Mouse (Mus musculus): ENCODE measurements around the gene Rcn3. TPM values are rescaled to one million over a fixed set of nuclear protein-coding genes. Genes with fewer than 3 reads are reported as not detected.
"Not testable (repeated sequence)": the region's sequence is repeated elsewhere in the genome, so short reads cannot be mapped to it uniquely, and the experiment has no call there.

Gene Rcn3
- total RNA-seq, 2 experiments from 2014 or later = 13.0 to 16.7 TPM

DNA sequence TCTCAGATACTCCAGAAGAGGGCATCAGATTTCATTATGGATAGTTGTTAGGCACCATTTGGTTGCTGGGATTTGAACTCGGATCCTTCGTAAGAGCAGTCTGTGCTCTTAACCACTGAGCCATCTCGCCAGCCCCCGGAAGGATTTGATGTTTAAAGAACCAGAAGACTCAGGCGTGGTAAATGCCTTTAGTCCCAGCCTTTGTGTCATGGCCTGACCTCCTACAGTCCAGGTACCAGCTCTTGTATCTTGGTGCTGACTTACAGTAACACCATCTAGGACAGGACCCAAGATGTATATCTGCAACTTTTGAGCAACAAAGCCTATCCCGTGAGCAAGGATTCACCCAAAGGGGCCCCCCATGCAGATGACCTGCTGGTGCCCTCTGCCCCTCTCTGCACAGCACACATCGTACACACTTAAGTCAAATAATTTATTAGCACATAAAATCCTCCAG is 33.2 kb upstream of the Rcn3 start:
- DNase-seq = no peak
- intact Hi-C loops (cut with DNase I) = no loop called here

GRCm38 (mm10) chr7:45124224-45125143 is 32.5 kb upstream of the Rcn3 start, which contains the start of gene Rps11:
Gene Rps11, minus strand, starts transcription at chr7:45124439.
- peak; percentile 99 for DNase-seq
- intact Hi-C loops (cut with DNase I) = no loop called here

DNA sequence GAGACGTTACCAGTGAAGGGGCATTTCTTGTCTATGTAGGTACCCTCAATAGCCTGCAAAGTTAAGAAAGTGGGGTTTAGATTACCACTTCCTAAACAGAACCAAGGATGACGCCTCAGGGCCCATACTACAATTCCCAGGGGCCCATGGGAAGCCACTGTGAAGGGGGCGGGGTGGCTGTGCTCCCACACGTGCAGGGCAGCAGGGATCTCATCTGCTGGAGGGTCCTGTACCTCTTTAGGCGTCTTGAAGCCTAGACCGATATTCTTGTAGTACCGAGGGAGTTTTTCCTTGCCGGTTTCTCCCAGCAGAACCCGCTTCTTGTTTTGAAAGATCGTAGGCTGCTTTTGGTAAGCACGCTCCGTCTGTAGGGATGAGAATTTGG is 31.2 kb upstream of the Rcn3 start:
- peak; percentile 48 for DNase-seq
- intact Hi-C loops (cut with DNase I) = no loop called here

GRCm38 (mm10) chr7:45122561-45123185 is 30.7 kb upstream of the Rcn3 start:
- no peak for DNase-seq
- intact Hi-C loops (cut with DNase I) = no loop called here

- intact Hi-C loops (cut with DNase I) = no loop called here
- no peak for DNase-seq
These were observed 29.9 kb upstream of the Rcn3 start for GRCm38 (mm10) chr7:45121966-45122365.

GRCm38 (mm10) chr7:45121404-45121803 is 29.4 kb upstream of the Rcn3 start:
- no peak for DNase-seq
- intact Hi-C loops (cut with DNase I) = no loop called here

DNA sequence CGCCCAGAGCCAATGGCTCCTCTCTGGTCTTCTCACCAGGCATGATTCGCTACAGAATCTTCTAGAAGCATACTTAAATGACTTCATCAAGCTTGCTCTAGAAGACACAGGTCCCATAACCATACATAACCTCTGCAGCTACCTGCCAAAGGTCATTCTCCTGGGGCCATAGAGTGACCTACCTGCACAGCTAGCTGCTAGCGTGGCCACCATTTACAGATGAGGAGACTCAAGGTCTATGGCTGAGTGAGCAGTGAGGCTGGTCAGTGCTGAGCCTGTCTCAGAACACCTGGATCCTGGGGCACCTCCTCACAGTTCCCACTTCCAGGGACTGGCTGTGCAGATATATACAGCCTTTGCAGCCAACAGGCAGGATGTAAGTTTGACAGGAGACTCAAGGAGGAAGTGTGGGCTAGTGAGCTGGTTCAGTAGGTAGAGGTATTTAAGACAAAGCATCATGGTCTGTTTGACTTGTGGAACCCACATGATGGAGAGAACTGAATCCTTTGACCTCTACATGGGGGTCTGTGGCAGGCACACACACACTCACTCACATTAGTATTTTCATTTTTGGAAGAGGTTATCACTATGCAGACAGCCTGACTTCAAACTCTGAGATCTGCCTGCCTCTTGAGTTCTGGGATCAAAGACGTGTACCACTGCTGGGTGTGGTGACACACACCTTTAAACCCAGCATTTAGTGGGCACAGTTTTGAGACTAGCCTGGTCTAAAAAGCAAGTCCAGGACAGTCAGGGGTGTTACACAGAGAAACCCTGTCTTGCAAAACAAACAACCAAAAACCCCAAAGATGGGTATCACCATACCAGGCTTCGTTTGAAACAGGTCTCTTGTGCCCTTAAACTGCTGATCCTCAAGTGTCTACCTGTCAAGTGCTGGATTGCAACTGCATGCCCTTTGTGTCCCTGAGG is 28.0 kb upstream of the Rcn3 start:
- intact Hi-C loops (cut with DNase I) = no loop called here

DNA sequence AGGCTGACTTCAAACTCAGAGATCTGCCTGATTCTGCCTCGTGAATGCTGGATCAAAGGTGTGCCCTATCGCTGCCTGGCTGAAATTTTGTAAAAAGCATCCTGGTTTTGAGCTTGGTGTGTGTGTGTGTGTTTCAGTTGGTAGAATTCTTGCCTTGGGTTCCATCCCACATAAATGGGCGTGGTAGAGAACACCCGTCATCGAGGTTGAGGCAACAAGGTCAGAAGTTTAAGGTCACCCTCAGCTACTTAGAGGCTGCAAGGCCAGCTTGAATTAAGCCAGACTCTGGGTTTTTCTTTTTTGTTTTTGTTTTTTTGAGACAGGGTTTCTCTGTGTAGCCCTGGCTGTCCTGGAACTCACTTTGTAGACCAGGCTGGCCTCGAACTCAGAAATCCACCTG is 26.3 kb upstream of the Rcn3 start:
- intact Hi-C loops (cut with DNase I) = no loop called here
- DNase-seq = no peak

More for the DNA sequence above, 28.0 kb upstream of the Rcn3 start:
- no peak for DNase-seq

DNA sequence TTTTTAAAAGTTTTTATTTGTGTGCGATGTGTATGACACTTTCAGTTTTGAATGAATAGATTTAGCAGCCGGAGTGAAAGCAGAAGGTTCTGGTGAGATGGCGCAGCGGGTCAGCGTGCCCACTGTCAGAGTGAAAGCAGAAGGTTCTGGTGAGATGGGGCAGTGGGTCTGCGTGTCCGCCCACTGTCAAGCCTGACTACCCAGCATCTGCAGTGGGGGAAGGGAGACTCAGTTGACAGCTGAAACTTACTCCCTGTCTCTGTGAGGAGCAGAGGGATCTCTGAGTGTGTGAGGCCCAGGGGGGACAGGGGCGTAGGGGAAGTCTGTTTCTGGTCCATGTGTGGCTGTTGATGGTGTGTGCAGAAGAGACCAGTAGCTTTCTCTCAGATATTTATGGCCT is 25.5 kb upstream of the Rcn3 start:
- DNase-seq = no peak
- intact Hi-C loops (cut with DNase I) = no loop called here

- intact Hi-C loops (cut with DNase I) = no loop called here
- DNase-seq = no peak
These were observed 21.5 kb upstream of the Rcn3 start for GRCm38 (mm10) chr7:45113476-45113875.

DNA sequence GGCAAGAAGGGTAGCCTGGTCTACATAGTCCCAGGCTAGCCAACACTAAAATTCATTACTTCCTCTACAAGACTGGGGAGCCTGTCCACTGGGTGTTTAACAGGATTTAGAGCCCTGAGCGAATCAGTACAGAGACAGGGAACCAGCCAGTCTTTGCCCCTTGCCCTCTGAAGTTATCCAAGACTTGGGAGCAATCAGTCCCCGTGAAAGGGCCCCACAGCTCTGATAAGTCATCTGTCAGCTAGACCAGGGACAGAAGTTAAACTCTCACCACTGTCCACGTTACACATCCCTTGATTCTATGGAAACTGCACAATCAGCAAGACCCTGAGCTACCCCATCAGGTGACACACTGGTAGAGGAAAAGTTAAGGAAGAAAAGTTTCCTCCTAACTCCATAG is 20.5 kb upstream of the Rcn3 start:
- intact Hi-C loops (cut with DNase I) = no loop called here
- no peak for DNase-seq

DNA sequence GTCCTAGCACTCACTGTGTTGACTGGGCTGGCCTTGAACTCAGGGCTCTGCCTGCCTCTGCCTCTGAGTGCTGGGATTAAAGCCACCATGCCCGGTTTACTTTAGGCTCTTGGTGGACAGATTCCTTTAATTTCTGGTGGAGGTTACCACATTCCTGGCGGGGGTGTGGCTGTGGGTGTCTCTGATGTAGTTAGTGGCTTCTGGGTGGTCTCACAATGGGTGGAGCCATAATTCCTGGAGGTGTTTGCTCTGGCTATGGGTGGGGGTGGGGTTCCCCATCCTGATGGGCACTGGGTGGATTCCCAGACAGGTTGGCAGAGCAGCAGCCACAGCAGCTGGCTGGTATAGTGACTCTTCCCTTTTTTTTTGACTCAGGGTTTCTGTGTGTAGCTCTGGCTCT is 19.9 kb upstream of the Rcn3 start:
- intact Hi-C loops (cut with DNase I) = no loop called here
- DNase-seq = no peak

DNA sequence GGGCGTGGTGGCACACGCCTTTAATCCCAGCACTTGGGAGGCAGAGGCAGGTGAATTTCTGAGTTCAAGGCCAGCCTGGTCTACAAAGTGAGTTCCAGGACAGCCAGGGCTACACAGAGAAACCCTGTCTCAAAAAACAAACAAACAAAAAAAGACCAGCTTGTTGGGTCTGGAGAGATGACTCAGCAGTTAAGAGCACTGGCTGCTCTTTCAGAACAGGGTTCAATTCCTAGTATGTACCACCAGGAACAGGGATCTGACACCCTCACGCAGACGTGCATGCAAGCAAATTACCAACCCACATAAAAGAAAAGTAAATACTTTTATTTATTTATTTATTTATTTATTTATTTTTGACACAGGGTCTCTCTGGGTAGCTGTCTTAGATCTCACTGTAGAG is 18.1 kb upstream of the Rcn3 start:
- intact Hi-C loops (cut with DNase I) = not testable (repeated sequence)

DNA sequence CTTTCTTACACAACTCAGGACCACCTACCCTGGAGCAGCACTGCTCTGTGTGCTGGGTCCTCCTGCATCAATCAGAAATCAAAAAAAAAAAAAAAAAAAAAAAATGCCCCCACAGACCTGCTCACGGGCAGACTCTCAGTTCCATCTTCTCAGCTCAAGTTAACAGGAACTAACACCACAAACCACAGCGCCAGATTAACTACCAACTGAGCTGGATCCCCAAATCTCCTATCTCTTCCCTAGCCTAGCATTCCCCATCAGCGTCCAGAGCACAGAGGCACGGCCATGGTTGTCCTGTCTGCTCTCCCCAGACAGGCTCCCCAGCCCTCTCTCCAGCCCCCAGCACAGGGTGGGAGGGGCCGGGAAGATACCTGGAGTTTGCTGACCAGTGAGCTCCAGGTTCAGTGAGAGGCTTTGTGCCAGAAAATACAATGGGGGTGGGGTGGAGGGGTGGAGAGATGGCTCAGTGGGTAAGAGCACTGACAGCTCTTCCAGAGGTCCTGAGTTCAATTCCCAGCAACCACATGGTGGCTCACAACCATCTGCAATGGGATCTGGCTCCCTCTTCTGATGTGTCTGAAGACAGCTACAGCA is 15.1 kb upstream of the Rcn3 start:
- DNase-seq = no peak
- intact Hi-C loops (cut with DNase I) = no loop called here

More for the DNA sequence above, 18.1 kb upstream of the Rcn3 start:
- DNase-seq = not testable (repeated sequence)

DNA sequence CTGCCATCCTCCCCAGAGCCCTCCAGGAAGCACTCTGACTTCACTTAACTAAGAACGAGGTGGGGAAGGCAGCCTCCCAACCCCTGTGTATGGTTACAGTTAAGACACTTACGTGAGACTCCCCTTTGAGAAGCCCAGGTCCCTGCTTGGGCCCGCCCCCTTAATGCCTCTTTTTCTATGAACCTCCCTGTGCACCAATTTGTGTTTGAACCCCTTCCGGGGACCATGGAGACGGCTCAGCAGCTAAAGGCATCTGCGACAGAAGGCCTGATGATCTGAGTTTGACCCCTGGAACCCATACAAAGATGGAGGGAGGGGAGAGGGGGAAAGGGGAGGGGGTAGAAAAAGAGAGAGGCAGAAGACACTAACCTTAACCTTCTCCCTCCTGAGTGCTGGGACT is 14.4 kb upstream of the Rcn3 start:
- intact Hi-C loops (cut with DNase I) = no loop called here
- DNase-seq = no peak

GRCm38 (mm10) chr7:45105491-45105890 is 13.5 kb upstream of the Rcn3 start:
- intact Hi-C loops (cut with DNase I) = no loop called here
- DNase-seq = no peak

DNA sequence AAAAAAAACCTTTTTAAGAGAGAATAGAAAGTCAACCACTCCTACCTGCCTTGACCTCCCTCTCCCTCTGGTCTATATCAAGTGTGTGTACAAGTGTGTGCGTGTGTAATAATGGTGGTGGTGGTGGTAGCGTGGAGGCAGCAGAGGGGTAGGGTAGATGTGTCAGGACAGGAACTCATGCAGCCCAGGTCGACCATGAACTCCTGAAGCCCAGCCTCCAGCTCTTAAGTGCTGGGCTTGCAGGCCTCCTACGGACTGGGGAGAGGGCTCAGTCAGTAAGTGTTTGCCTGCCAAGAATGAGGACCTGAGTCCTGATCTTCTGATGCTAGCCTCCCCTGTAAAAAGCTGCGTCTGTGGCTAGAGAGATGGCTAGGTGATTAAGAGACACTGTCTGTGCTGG is 12.9 kb upstream of the Rcn3 start:
- no peak for DNase-seq

DNA sequence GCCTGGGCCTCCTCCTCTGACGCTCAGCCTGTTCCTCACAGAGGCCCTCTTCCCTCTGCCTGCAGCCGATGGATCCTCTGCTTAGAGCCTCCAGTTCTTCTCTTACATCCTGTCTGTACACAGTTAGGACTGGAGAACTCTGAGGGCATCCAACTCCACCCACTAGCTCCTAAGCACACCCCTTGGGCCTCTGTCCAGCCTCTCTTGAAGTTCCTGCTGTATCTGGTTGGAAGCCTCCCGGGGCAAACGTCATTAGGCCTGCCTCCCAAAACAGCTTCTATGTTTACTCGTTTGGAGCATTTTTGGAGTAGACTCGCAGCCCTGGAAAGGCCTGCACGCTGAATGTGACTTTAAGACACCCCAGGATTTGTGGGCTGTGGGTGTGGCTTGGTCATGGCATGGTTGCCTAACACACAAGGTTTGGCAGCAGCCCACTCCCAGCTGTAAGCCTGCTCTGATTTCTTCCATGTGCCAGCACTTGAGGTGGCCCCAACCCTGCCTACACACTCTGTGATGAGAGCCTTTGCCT is 11.7 kb upstream of the Rcn3 start, which contains the start of gene Fcgrt:
Fcgrt (minus strand) TSS at position 200 of the 529 bp plus-strand sequence.
- peak; percentile 75 for DNase-seq

More for the DNA sequence above, 12.9 kb upstream of the Rcn3 start:
- intact Hi-C loops (cut with DNase I) = no loop called here

DNA sequence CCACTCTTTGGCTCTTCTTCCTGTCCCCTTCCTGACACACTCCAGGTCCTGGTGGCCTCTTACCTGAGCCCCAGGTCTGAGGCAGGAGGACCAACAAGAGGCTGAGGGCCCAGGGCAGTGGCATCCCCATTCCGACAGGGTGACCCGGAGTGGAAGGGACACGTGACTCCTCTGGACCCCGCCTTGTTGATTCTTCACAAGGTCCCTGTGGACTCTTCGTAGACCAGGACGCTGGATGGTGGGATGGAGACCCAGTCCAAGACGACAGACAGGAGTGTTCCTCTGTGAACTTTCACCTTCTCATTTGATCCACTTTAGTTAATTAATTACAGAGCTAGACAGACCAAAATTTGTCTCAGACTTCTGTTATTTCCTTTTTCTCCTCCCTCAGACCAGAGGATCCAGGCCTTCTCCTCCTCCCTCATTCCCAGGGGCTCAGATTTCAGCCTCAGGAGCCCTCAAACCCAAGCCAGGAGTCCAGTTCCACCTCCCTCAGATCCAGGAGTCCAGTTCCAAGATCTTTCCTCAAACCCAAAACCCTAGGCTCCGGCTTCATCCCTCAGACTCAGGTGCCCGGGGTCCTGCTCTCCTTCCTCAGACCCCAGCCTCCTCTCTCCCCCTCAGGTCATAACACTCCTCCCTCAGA is 11.0 kb upstream of the Rcn3 start:
- DNase-seq = no peak
- intact Hi-C loops (cut with DNase I) = no loop called here

More for the DNA sequence above, 11.7 kb upstream of the Rcn3 start, which contains the start of gene Fcgrt:
- intact Hi-C loops (cut with DNase I) = no loop called here

GRCm38 (mm10) chr7:45102441-45102840 is 10.4 kb upstream of the Rcn3 start:
- DNase-seq = no peak
- intact Hi-C loops (cut with DNase I) = no loop called here
